Mouse (Mus musculus) induced T-regulatory cell, adult 2 months (primary cell): Measurements from ENCODE around the gene Pcdh9.

Experiments
- DNase-seq: peaks from one replicate; pipeline ENCODE4 v3.0.0-alpha.2; 2012; ENCODE audit warnings: low read depth

The Pcdh9 gene

GRCm38 (mm10) chr14:93794530-93794929 lies 95.9 kb downstream of the Pcdh9 start:
- no peak for DNase-seq

GRCm38 (mm10) chr14:93786234-93786633 lies 104.2 kb downstream of the Pcdh9 start:
- no peak for DNase-seq

GRCm38 (mm10) chr14:93785031-93785430 lies 105.4 kb downstream of the Pcdh9 start:
- no peak for DNase-seq

- DNase-seq = no peak
Measured at GRCm38 (mm10) chr14:93762855-93763254, 127.6 kb downstream of the Pcdh9 start.

GRCm38 (mm10) chr14:93734077-93734673 lies 156.3 kb downstream of the Pcdh9 start:
- no peak for DNase-seq

DNA sequence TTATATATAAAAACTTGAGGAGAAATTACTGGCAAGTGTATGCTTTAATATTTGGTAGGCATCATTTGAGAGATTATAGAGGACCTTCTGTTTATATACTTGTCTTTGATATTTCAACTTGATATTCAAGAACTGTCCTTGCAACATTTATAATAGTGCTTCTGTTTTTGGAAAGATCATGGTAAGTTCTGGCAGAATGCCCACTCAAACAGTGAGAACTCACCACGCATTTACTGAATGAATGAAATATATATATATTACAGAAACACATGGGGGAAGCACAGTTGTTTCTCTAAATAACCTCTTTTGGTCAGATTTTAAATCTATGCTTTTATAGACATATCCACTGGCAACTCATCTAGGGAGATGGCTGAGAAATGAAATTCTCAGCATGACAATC lies 164.7 kb downstream of the Pcdh9 start:
- DNase-seq = no peak

DNA sequence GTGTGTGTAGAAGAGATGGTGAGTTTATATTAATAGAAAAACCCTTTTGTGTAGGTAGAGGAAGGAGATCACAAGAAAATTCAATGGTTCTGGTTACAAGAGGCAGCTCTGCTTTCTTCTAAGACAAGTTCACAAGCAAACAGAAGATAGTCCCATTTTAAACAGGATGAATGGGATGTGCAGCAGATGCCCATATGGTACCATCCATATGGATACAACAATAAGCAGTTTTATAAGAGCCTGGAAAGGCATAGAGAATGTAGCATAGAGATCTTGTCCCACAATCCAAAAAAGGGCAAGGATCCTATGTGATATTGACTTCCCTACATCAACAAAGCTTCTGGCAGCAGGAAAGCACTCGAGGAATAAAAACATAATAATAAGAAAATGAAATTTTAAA lies 171.3 kb downstream of the Pcdh9 start:
- no peak for DNase-seq

GRCm38 (mm10) chr14:93713250-93713935 lies 177.1 kb downstream of the Pcdh9 start:
- no peak for DNase-seq

GRCm38 (mm10) chr14:93708651-93709050 lies 181.8 kb downstream of the Pcdh9 start:
- no peak for DNase-seq

DNA sequence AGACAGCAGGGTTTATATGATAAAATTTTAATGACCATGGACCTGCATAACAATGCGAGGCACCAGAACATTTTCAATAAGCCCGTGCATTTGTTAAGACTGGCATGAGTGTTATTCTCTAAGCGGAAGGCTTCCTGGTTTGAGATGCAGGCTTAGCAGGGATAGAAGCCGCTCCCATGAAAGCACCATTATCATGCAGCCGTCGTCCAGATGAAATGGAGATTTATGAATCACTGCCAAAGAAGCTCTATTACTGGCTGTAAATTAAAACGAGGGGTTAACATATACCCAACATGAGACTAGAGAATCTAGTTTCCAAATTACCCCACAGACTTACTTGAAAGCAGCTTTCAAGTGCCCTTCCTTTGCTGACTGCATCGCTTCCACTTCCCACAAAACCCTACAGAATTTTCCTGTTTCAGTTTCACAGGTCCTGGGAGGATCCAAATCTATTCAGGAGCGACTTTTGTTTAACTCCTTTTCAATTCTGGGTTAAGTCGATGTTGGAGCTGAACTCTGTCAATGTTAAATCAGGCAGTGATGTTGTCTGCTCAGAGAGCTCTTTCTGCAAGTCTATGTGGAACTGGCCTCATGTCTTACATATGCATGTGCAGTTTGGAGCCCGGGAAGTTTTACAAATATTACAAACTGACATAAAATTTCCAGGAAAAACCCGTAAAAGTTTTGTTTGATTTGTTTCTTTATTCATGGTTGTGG lies 188.9 kb downstream of the Pcdh9 start:
- no peak for DNase-seq

- no peak for DNase-seq
Measured at GRCm38 (mm10) chr14:93700916-93701315, 189.6 kb downstream of the Pcdh9 start.

DNA sequence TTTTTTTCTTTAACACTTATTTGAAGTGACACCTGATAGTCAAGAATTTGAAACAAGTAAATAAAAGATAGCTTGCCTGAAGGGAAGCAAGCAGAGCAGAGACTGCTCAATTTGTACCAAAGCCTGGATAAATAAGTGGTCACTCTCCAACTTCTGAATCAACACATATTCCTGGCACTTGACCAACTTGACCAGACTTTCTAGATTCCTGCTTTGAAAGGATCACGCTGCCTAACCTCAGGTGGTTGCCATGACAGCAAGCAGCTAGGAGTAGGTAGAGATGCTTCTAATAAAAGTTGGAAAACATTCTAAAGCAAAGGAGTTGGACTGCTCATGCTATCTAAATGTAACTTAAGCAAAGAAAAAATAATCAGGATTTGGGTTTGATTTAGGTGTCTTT lies 205.8 kb downstream of the Pcdh9 start:
- no peak for DNase-seq

DNA sequence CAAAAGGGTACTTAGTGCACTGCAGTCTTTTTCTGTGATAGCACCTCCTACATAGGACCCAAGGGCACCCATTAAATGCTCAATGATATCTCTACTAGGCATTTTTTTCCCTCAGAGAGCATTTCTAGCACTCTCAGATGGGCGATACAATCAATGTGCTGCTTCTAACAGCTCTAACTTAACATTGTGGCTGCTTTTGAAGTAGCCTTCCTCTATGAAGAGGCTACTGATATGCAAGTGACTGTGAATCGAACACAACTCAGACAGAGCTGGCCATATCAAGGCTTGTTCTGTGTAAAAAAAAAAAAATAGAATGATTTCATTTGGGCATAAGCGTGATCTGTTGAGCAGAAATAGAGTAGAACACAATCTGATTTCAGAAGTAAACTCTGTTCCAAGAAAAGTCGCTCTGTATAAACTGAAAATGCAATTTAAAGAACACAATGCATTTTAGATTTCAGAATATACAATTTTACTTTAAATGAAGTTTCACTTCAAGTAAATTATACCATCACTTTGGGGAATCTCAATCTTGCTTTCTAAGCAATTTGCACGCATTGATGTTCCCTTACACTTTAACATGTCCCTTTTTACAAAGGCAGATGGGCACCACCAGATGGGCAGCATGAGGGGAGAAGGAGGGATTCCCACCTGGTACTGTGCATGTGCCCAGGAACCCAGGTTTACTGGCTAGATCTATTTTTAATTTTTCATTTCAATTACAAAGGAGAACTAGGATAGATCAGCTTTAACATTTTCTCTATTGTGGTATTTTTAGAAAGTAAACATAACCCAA lies 215.0 kb downstream of the Pcdh9 start:
- no peak for DNase-seq

GRCm38 (mm10) chr14:93653986-93654757 lies 236.3 kb downstream of the Pcdh9 start:
- DNase-seq = no peak

GRCm38 (mm10) chr14:93627241-93627640 lies 263.2 kb downstream of the Pcdh9 start:
- no peak for DNase-seq

DNA sequence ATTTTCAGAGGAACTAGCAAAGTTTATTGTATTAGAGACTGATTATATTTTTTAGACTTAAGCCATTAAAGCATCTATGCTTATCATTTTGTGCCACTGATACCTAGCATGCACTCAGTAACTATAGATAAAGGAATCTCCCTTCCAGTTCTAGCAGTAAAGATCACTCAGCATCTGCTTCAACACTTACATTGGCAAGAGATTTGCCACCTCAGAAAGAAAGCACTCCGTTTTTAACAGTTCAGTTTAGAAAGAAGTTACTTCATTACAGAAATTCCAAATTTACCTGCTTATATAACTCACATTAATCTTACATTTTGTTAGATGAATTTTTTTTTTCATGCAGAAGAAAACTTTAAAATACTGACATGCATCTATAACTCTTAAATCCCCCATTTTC lies 266.3 kb downstream of the Pcdh9 start:
- no peak for DNase-seq

GRCm38 (mm10) chr14:93621211-93621610 lies 269.3 kb downstream of the Pcdh9 start:
- no peak for DNase-seq

- no peak for DNase-seq
Measured at GRCm38 (mm10) chr14:93607546-93607945, 282.9 kb downstream of the Pcdh9 start.

GRCm38 (mm10) chr14:93599997-93600396 lies 290.5 kb downstream of the Pcdh9 start:
- no peak for DNase-seq

DNA sequence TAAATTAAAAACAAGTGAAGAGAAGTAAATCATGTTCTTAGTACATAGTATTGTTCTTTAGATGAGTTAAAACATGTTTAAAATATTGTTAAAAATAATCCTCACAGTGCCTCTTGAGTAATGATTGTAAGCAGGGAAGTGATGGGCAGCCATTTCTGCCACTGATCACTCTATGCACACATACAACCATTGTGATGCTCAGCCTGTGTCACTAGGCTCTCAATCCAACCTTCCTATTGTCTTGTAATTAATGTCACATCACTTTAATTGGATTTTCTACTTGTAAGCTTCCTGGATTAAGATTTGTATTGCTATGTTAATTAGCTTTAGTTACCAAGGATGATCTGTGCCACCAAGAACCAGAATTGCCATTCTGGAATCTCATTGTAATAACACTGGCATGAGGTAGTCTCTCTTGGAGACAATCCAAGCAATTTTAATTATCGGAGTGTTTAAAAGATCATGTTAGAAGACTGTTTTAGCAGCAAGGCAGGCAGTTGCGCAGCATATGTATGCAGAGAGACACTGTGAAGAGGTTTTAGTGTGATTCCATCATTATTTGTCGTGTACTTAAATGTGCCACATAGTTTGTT lies 305.0 kb downstream of the Pcdh9 start:
- no peak for DNase-seq

GRCm38 (mm10) chr14:93564361-93564760 lies 326.1 kb downstream of the Pcdh9 start:
- no peak for DNase-seq
